Mouse (Mus musculus): ENCODE measurements around the gene Rab3b. TPM values are rescaled to one million over a fixed set of nuclear protein-coding genes. Genes with fewer than 3 reads are reported as not detected.

Rab3b gene
- total and polyA plus RNA-seq, 3 experiments = 0.11 TPM; not detected in 2

DNA sequence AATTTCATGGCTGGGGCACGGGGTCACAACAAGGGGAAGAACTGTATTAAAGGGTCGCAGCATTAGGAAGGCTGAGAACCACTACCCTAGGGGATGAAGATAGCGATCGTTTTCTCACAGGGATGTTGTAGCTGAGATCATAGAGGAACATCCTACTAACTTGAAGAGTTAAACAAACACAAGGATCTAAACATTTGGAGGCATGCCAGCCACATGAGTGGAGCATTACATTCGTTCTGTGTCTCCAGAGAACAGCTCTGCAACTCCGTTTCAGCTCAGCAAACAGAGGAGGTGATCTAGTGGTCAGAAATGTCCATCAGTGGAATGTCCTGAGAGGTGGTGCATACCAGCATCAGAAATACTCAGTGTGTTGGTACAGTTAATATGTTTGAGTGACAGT, 35.5 kb downstream of the Rab3b start:
- Histone ChIP-seq H3K9me3 (replicated peaks; ENCODE audit: insufficient read depth, low read length) (no peaks in the 10 kb centered on the region), H3K36me3 (ENCODE audit: control insufficient read depth in 1 of 2, insufficient read depth in 2 of 2, low read length in 2 of 2) (no peaks in the 10 kb centered on the region), H3K9ac (ENCODE audit: control insufficient read depth, low read depth, low read length, poor library complexity, severe bottlenecking) (no peak overlapping the region), H3K27ac (ENCODE audit: control insufficient read depth, low read depth, low read length) (no peak overlapping the region), H3K4me1 (ENCODE audit: control insufficient read depth in 1 of 2, insufficient read depth in 2 of 2, low read length in 2 of 2) (no peaks in the 10 kb centered on the region), H3K79me2 (ENCODE audit: control insufficient read depth, insufficient read depth, low read length, poor library complexity) (no peaks in the 10 kb centered on the region), H3K27me3 (ENCODE audit: control insufficient read depth in 1 of 2, insufficient read depth in 2 of 2, low read length in 2 of 2) (peaks cover 12 to 17% of the 10 kb centered on the region in 2 experiments), H3K4me3 (ENCODE audit: control insufficient read depth in 1 of 2, insufficient read depth in 1 of 2, low read depth in 2 of 2, low read length in 2 of 2) (no peak overlapping the region)
- DNase-seq (ENCODE audit: low read depth, low spot score) = no peak
- no peak for TF ChIP-seq ZMIZ1 (IDR thresholded peaks at IDR 0.05; ENCODE audit: low read depth, low read length)
- no peak for TF ChIP-seq UBTF (IDR thresholded peaks at IDR 0.05; ENCODE audit: borderline replicate concordance, insufficient read depth, low read depth, low read length)
- TF ChIP-seq GATA1 (IDR thresholded peaks at IDR 0.05; ENCODE audit: low read depth, low read length) = no peak
- TF ChIP-seq SIN3A (IDR thresholded peaks at IDR 0.05; ENCODE audit: low read length) = no peak
- no peak for TF ChIP-seq CHD1 (IDR thresholded peaks at IDR 0.05; ENCODE audit: low read depth, low read length)

DNA sequence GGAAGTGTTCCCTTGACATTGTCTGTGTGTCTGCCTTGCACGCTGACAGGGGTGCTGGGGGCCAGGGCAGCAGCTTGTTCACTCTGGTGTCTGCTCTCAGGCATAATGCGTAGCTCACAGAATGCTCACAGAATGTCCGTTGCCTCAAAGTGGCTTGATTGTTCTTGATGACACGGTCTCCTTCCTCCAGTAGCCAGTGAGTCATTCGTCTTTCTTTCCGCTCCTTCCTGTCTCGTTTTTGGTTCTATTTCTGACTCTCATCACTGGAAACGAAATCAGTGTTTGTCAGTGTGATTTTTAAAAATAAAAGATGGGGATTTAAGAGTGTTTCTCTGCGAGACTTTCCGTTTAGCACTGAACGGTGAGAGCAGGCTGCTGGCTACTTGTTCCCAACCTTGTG, 36.2 kb downstream of the Rab3b start:
- DNase-seq (ENCODE audit: low read depth, low spot score) = no peak
- H3K27ac ChIP-seq (ENCODE audit: control insufficient read depth, low read depth, low read length) = no peak overlapping the region
- H3K79me2 ChIP-seq (ENCODE audit: control insufficient read depth, insufficient read depth, low read length, poor library complexity) = no peaks in the 10 kb centered on the region
- H3K9me3 ChIP-seq (replicated peaks; ENCODE audit: insufficient read depth, low read length) = no peaks in the 10 kb centered on the region
- peaks cover 12 to 17% of the 10 kb centered on the region in 2 experiments for H3K27me3 ChIP-seq (ENCODE audit: control insufficient read depth in 1 of 2, insufficient read depth in 2 of 2, low read length in 2 of 2)
- no peak overlapping the region for H3K4me3 ChIP-seq (ENCODE audit: control insufficient read depth in 1 of 2, insufficient read depth in 1 of 2, low read depth in 2 of 2, low read length in 2 of 2)
- H3K9ac ChIP-seq (ENCODE audit: control insufficient read depth, low read depth, low read length, poor library complexity, severe bottlenecking) = no peak overlapping the region
- H3K36me3 ChIP-seq (ENCODE audit: control insufficient read depth in 1 of 2, insufficient read depth in 2 of 2, low read length in 2 of 2) = no peaks in the 10 kb centered on the region
- no peaks in the 10 kb centered on the region for H3K4me1 ChIP-seq (ENCODE audit: control insufficient read depth in 1 of 2, insufficient read depth in 2 of 2, low read length in 2 of 2)
- no peak for TF ChIP-seq GATA1 (IDR thresholded peaks at IDR 0.05; ENCODE audit: low read depth, low read length)
- TF ChIP-seq MAX (IDR thresholded peaks at IDR 0.05; ENCODE audit: low read length) = no peak
- TF ChIP-seq USF1 (IDR thresholded peaks at IDR 0.05; ENCODE audit: low read depth, low read length) = no peak
- no peak for TF ChIP-seq POLR2AphosphoS5 (IDR thresholded peaks at IDR 0.05; ENCODE audit: borderline replicate concordance, low read depth, low read length)
- no peak for TF ChIP-seq CHD2 (IDR thresholded peaks at IDR 0.05; ENCODE audit: low read length)
- TF ChIP-seq RAD21 (IDR thresholded peaks at IDR 0.05; ENCODE audit: low read depth, low read length) = no peak
- no peak for TF ChIP-seq MAZ (IDR thresholded peaks at IDR 0.05; ENCODE audit: low read depth, low read length)
- TF ChIP-seq MAFK (IDR thresholded peaks at IDR 0.05; ENCODE audit: borderline replicate concordance, low read depth, low read length) = no peak
- no peak for TF ChIP-seq ZNF384 (IDR thresholded peaks at IDR 0.05; ENCODE audit: low read depth, low read length)
- TF ChIP-seq ETS1 (IDR thresholded peaks at IDR 0.05; ENCODE audit: low read depth, low read length) = no peak
- TF ChIP-seq NRF1 (IDR thresholded peaks at IDR 0.05; ENCODE audit: insufficient read depth, low read depth, low read length, poor library complexity, severe bottlenecking) = no peak
- TF ChIP-seq ZMIZ1 (IDR thresholded peaks at IDR 0.05; ENCODE audit: low read depth, low read length) = no peak
- TF ChIP-seq CHD1 (IDR thresholded peaks at IDR 0.05; ENCODE audit: low read depth, low read length) = no peak
- TF ChIP-seq ELF1 (IDR thresholded peaks at IDR 0.05; ENCODE audit: low read depth, low read length) = no peak
- TF ChIP-seq TCF12 (IDR thresholded peaks at IDR 0.05; ENCODE audit: low read depth, low read length) = no peak
- TF ChIP-seq MYC (IDR thresholded peaks at IDR 0.05; ENCODE audit: low read depth, low read length) = no peak
- no peak for TF ChIP-seq UBTF (IDR thresholded peaks at IDR 0.05; ENCODE audit: borderline replicate concordance, insufficient read depth, low read depth, low read length)
- no peak for TF ChIP-seq CTCF (IDR thresholded peaks at IDR 0.05 in 2 of 3, conservative IDR thresholded peaks at IDR 0.05 in 1 of 3; ENCODE audit: control insufficient read depth in 1 of 3, insufficient read depth in 1 of 3, low read depth in 2 of 3, low read length in 3 of 3, poor library complexity in 1 of 3, severe bottlenecking in 1 of 3)

Data from MEL (cell line).